ENCODE assay signal across 9 mouse cellular contexts in the genomic region with DNA sequence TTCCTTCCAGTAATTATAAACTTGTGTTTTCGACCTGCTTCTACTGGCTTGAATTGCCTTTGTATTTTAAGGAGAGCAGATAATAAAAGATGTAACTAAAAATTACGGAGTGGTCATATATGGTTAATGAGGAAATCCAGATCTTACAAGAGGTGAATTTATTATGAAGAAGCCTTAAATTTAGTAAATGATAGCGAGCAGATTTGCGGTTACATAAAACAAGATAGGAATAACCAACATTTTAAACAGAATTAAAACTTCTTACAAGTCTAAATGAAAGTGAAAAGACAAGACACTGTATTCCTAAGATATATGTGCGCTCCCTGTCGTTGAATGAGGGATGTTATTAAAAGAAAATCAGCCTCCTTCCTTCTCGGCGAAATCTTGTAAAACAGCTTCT. TPM values are rescaled to one million over a fixed set of nuclear protein-coding genes. Genes with fewer than 3 reads are reported as not detected.
DNase-seq lines count a peak whose midpoint lies in the region; ATAC-seq and TF ChIP-seq lines count a peak whose summit lies in the region.
"Had no signal": no experiment of that assay in that cellular context is flagged by ENCODE, and none has a peak within 500 bp of the region (broad histone marks: within the 10 kb centered on the region; RNA-seq: fewer than 3 reads in every experiment).

No protein-coding gene starts in this region.

- H3K4me3 ChIP-seq in kidney, embryonic 16.5 days (ENCODE audit: low read length) = peak overlapping the region; percentile 50
- peak overlapping the region; percentile 27; the same call in 1 of the 2 replicates for H3K4me3 ChIP-seq in cortical plate, adult 2 months (ENCODE audit: insufficient read depth, low read length)
- peak overlapping the region; percentile 32 for H3K4me3 ChIP-seq in intestine, embryonic 14.5 days (ENCODE audit: low read depth, low read length)
- no peak overlapping the region for H3K4me3 ChIP-seq in midbrain, postnatal 0 days (ENCODE audit: low read depth, low read length)

- 0 out of 2 replicates have a peak overlapping the region, but pooled peaks have one; percentile 11 for H3K9ac ChIP-seq in kidney, embryonic 16.5 days (replicated peaks; ENCODE audit: low read length)
- no peak overlapping the region for H3K9ac ChIP-seq in intestine, embryonic 14.5 days (ENCODE audit: low read length)
- H3K9ac ChIP-seq in midbrain, postnatal 0 days (replicated peaks; ENCODE audit: low read length, poor library complexity, severe bottlenecking) = no peak overlapping the region

- H3K36me3 ChIP-seq in kidney, embryonic 16.5 days (ENCODE audit: insufficient read depth, low read length) = no peaks in the 10 kb centered on the region
- no peaks in the 10 kb centered on the region for H3K36me3 ChIP-seq in intestine, embryonic 14.5 days (ENCODE audit: control insufficient read depth, insufficient read depth, low read length)
- no peaks in the 10 kb centered on the region for H3K36me3 ChIP-seq in midbrain, postnatal 0 days (ENCODE audit: insufficient read depth, low read length)

- no peak for TF ChIP-seq POLR2A in cortical plate, adult 2 months (IDR thresholded peaks at IDR 0.05; ENCODE audit: extremely low read depth, insufficient read depth, low read length)

- no peak overlapping the region for H3K27ac ChIP-seq in kidney, embryonic 16.5 days (ENCODE audit: low read length)
- H3K27ac ChIP-seq in cortical plate, adult 2 months (ENCODE audit: insufficient read depth, low read length) = no peak overlapping the region
- H3K27ac ChIP-seq in intestine, embryonic 14.5 days (ENCODE audit: low read depth) = no peak overlapping the region
- H3K27ac ChIP-seq in midbrain, postnatal 0 days (ENCODE audit: low read depth, low read length) = no peak overlapping the region

- no peak for ATAC-seq in kidney, embryonic 16.5 days (ENCODE audit: low FRiP score, low TSS enrichment)
- no peak for ATAC-seq in intestine, embryonic 14.5 days (replicated peaks; ENCODE audit: low FRiP score, low TSS enrichment, low read depth)
- no peak for ATAC-seq in midbrain, postnatal 0 days (ENCODE audit: low FRiP score)

- WGBS in kidney, embryonic 16.5 days = 5% methylated on average over 8 of the region's 8 CpGs
- 4% methylated on average over 8 of the region's 8 CpGs for WGBS in intestine, embryonic 14.5 days
- 2% methylated on average over 8 of the region's 8 CpGs for WGBS in midbrain, postnatal 0 days

- no peak for TF ChIP-seq CTCF in cortical plate, adult 2 months (IDR thresholded peaks at IDR 0.05; ENCODE audit: extremely low read depth, insufficient read depth, low read length)
- TF ChIP-seq CTCF in midbrain, postnatal 0 days (IDR thresholded peaks at IDR 0.05) = no peak

- H3K27me3 ChIP-seq in kidney, embryonic 16.5 days (ENCODE audit: insufficient read depth, low read length) = peaks cover 60% of the 10 kb centered on the region
- peaks cover 64% of the 10 kb centered on the region for H3K27me3 ChIP-seq in intestine, embryonic 14.5 days (replicated peaks; ENCODE audit: control insufficient read depth, insufficient read depth, low read length)
- peaks cover 47% of the 10 kb centered on the region for H3K27me3 ChIP-seq in midbrain, postnatal 0 days (ENCODE audit: insufficient read depth, low read length)

- H3K4me2 ChIP-seq in kidney, embryonic 16.5 days (replicated peaks; ENCODE audit: low read depth, low read length) = peak overlapping the region; percentile 64
- peak overlapping the region; percentile 43 for H3K4me2 ChIP-seq in intestine, embryonic 14.5 days (ENCODE audit: low read length)
- H3K4me2 ChIP-seq in midbrain, postnatal 0 days (ENCODE audit: low read depth, low read length, poor library complexity, severe bottlenecking) = 0 out of 2 replicates have a peak overlapping the region, but pooled peaks have one; percentile 24

- H3K4me1 ChIP-seq in kidney, embryonic 16.5 days (ENCODE audit: insufficient read depth, low read length) = peaks cover 14% of the 10 kb centered on the region
- H3K4me1 ChIP-seq in cortical plate, adult 2 months (ENCODE audit: control insufficient read depth, insufficient read depth, low read length) = no peaks in the 10 kb centered on the region
- H3K4me1 ChIP-seq in intestine, embryonic 14.5 days (replicated peaks; ENCODE audit: control insufficient read depth, insufficient read depth, low read length) = no peaks in the 10 kb centered on the region
- H3K4me1 ChIP-seq in midbrain, postnatal 0 days (ENCODE audit: insufficient read depth, low read length) = no peaks in the 10 kb centered on the region; the same call in 1 of the 2 replicates

- DNase-seq in kidney, adult 8-10 months = no peak
- no peak for DNase-seq in intestine, embryonic 14.5 days (ENCODE audit: low spot score)
- DNase-seq in midbrain, postnatal 0 days (ENCODE audit: low spot score) = no peak
- DNase-seq in natural killer cell, adult 2 months (ENCODE audit: low spot score in 2 of 2) = no peak
- no peak for DNase-seq in frontal cortex, postnatal 36 days (ENCODE audit: low spot score in 2 of 2)
- DNase-seq in frontal cortex, postnatal 25 days (ENCODE audit: low spot score in 2 of 2) = no peak

- peaks cover 8% of the 10 kb centered on the region for H3K9me3 ChIP-seq in kidney, embryonic 16.5 days (ENCODE audit: low read length)
- H3K9me3 ChIP-seq in intestine, embryonic 14.5 days (ENCODE audit: control insufficient read depth, low read length) = peaks cover 4% of the 10 kb centered on the region; the same call in 1 of the 2 replicates
- H3K9me3 ChIP-seq in midbrain, postnatal 0 days (ENCODE audit: low read length) = 0 out of 2 replicates have a peak, but pooled peaks cover 3% of the 10 kb centered on the region

RNA-seq across cellular contexts. Expression of a gene that starts 13.9 kb away (rescaled TPM):
- 0.15 and 0.26 TPM in 2 replicates for polyA plus RNA-seq in kidney, embryonic 16.5 days (2015; fragmentation: Nextera tagmentation; extraction: Ambion mirVana)
- polyA plus RNA-seq in cortical plate, adult 2 months (2012; rRNA removed) = 0.04 TPM in 1 of 2 replicates, not detected in the other
- polyA plus RNA-seq in intestine, embryonic 14.5 days (2014; fragmentation: Nextera tagmentation; extraction: Ambion mirVana) = not detected in 2 replicates
- total RNA-seq in midbrain, postnatal 0 days (2014; rRNA removed) = 0.05 and 0.90 TPM in 2 replicates
- polyA plus RNA-seq in midbrain, postnatal 0 days (2015; fragmentation: Nextera tagmentation; extraction: Ambion mirVana) = not detected in 2 replicates
- total RNA-seq: gastrocnemius, postnatal 4 days had no signal

RNA-seq across cellular contexts. Expression of a gene that starts 14.6 kb away (rescaled TPM):
- polyA plus RNA-seq in kidney, embryonic 16.5 days (2015; fragmentation: Nextera tagmentation; extraction: Ambion mirVana) = 0.32 and 0.97 TPM in 2 replicates
- 1.9 and 2.5 TPM in 2 replicates for polyA plus RNA-seq in cortical plate, adult 2 months (2012; rRNA removed)
- 0.46 and 1.1 TPM in 2 replicates for polyA plus RNA-seq in intestine, embryonic 14.5 days (2014; fragmentation: Nextera tagmentation; extraction: Ambion mirVana)
- total RNA-seq in midbrain, postnatal 0 days (2014; rRNA removed) = 0.09 and 1.6 TPM in 2 replicates
- polyA plus RNA-seq in midbrain, postnatal 0 days (2015; fragmentation: Nextera tagmentation; extraction: Ambion mirVana) = not detected in 2 replicates

RNA-seq across cellular contexts. Expression of a gene that starts 40.5 kb away (rescaled TPM):
- 7.8 and 9.2 TPM in 2 replicates for polyA plus RNA-seq in kidney, embryonic 16.5 days (2015; fragmentation: Nextera tagmentation; extraction: Ambion mirVana)
- 0.75 TPM in 1 of 2 replicates, not detected in the other for polyA plus RNA-seq in cortical plate, adult 2 months (2012; rRNA removed)
- polyA plus RNA-seq in intestine, embryonic 14.5 days (2014; fragmentation: Nextera tagmentation; extraction: Ambion mirVana) = 11.8 and 19.7 TPM in 2 replicates
- total RNA-seq in midbrain, postnatal 0 days (2014; rRNA removed) = 4.5 and 62.6 TPM in 2 replicates
- polyA plus RNA-seq in midbrain, postnatal 0 days (2015; fragmentation: Nextera tagmentation; extraction: Ambion mirVana) = 6.9 TPM in 1 of 2 replicates, not detected in the other

RNA-seq across cellular contexts. Expression of a gene that starts 40.8 kb away (rescaled TPM):
- 3.8 and 8.2 TPM in 2 replicates for polyA plus RNA-seq in kidney, embryonic 16.5 days (2015; fragmentation: Nextera tagmentation; extraction: Ambion mirVana)
- 0.50 and 0.64 TPM in 2 replicates for polyA plus RNA-seq in cortical plate, adult 2 months (2012; rRNA removed)
- polyA plus RNA-seq in intestine, embryonic 14.5 days (2014; fragmentation: Nextera tagmentation; extraction: Ambion mirVana) = 5.2 and 7.5 TPM in 2 replicates
- total RNA-seq in midbrain, postnatal 0 days (2014; rRNA removed) = 112 and 321 TPM in 2 replicates
- not detected in 2 replicates for polyA plus RNA-seq in midbrain, postnatal 0 days (2015; fragmentation: Nextera tagmentation; extraction: Ambion mirVana)

RNA-seq across cellular contexts. Expression of a gene that starts 46.3 kb away (rescaled TPM):
- polyA plus RNA-seq in kidney, embryonic 16.5 days (2015; fragmentation: Nextera tagmentation; extraction: Ambion mirVana) = 29.5 and 30.5 TPM in 2 replicates
- polyA plus RNA-seq in cortical plate, adult 2 months (2012; rRNA removed) = 5.7 and 7.9 TPM in 2 replicates
- 18.9 and 19.6 TPM in 2 replicates for polyA plus RNA-seq in intestine, embryonic 14.5 days (2014; fragmentation: Nextera tagmentation; extraction: Ambion mirVana)
- 10.0 and 19.2 TPM in 2 replicates for total RNA-seq in midbrain, postnatal 0 days (2014; rRNA removed)
- polyA plus RNA-seq in midbrain, postnatal 0 days (2015; fragmentation: Nextera tagmentation; extraction: Ambion mirVana) = 2.2 and 2.5 TPM in 2 replicates
